Mouse (Mus musculus) adrenal gland, adult 8-10 months (tissue): Measurements from ENCODE around the gene Tcf25. TPM values are rescaled to one million over a fixed set of nuclear protein-coding genes. Genes with fewer than 3 reads are reported as not detected.

Experiments
- DNase-seq: peaks from one replicate; pipeline ENCODE4 v3.0.0; 2022
- total RNA-seq, 4 experiments: library from RNA; stranded (reverse); gene quantifications; 2 replicates each; pipeline ENCODE4 v1.2.4; 2022

The Tcf25 gene
- total RNA-seq, 4 experiments from 2014 or later: 223 to 301 (median 278) TPM

- no peak for DNase-seq
These were observed 21.4 kb upstream of the Tcf25 start for GRCm38 (mm10) chr8:123352118-123352517.

GRCm38 (mm10) chr8:123352786-123353185 is 20.8 kb upstream of the Tcf25 start:
- DNase-seq: no peak

GRCm38 (mm10) chr8:123353216-123353615 is 20.3 kb upstream of the Tcf25 start:
- no peak for DNase-seq

GRCm38 (mm10) chr8:123361082-123361739 is 12.3 kb upstream of the Tcf25 start:
- peak; percentile 38 for DNase-seq

GRCm38 (mm10) chr8:123374239-123374578 is 656 bp downstream of the Tcf25 start:
- peak; percentile 90 for DNase-seq

GRCm38 (mm10) chr8:123375701-123376100 is 2.1 kb downstream of the Tcf25 start:
- no peak for DNase-seq

- no peak for DNase-seq
These were observed 2.6 kb downstream of the Tcf25 start for GRCm38 (mm10) chr8:123376106-123376505.

- no peak for DNase-seq
These were observed 8.2 kb downstream of the Tcf25 start for GRCm38 (mm10) chr8:123381711-123382110.

GRCm38 (mm10) chr8:123382516-123382915 is 9.0 kb downstream of the Tcf25 start:
- DNase-seq: no peak

GRCm38 (mm10) chr8:123384883-123385540 is 11.5 kb downstream of the Tcf25 start:
- no peak for DNase-seq

GRCm38 (mm10) chr8:123387041-123387440 is 13.5 kb downstream of the Tcf25 start:
- no peak for DNase-seq

GRCm38 (mm10) chr8:123387801-123388200 is 14.2 kb downstream of the Tcf25 start:
- no peak for DNase-seq

- no peak for DNase-seq
These were observed 15.5 kb downstream of the Tcf25 start for GRCm38 (mm10) chr8:123389026-123389425.

GRCm38 (mm10) chr8:123398308-123398707 is 24.8 kb downstream of the Tcf25 start:
- no peak for DNase-seq

GRCm38 (mm10) chr8:123401936-123402335 is 28.4 kb downstream of the Tcf25 start:
- DNase-seq: no peak

GRCm38 (mm10) chr8:123402730-123403326 is 29.3 kb downstream of the Tcf25 start:
- no peak for DNase-seq

GRCm38 (mm10) chr8:123404521-123404920 is 31.0 kb downstream of the Tcf25 start:
- no peak for DNase-seq

GRCm38 (mm10) chr8:123406786-123407185 is 33.2 kb downstream of the Tcf25 start, which contains the start of gene Mc1r:
Gene Mc1r (plus strand): TSS chr8:123407107.
- DNase-seq: no peak

- no peak for DNase-seq
These were observed 34.1 kb downstream of the Tcf25 start for GRCm38 (mm10) chr8:123407612-123408011.

GRCm38 (mm10) chr8:123408586-123409544 is 35.3 kb downstream of the Tcf25 start:
- peak; percentile 43 for DNase-seq

- DNase-seq: peak; percentile 31
These were observed 36.6 kb downstream of the Tcf25 start for GRCm38 (mm10) chr8:123410049-123410587.

GRCm38 (mm10) chr8:123410788-123411187 is 37.2 kb downstream of the Tcf25 start:
- no peak for DNase-seq
